Mouse (Mus musculus) c-Kit-positive CD71-positive TER-119-positive erythroid progenitor cells, embryonic 14.5 days (primary cell): Measurements from ENCODE around the gene Zfp472.
"Not testable (repeated sequence)": the region's sequence is repeated elsewhere in the genome, so short reads cannot be mapped to it uniquely, and the experiment has no call there.

Experiments used
- DNase-seq: peaks from one replicate; pipeline ENCODE4 v3.0.0-alpha.2; 2013; ENCODE audit warnings: low spot score

Gene Zfp472

DNA sequence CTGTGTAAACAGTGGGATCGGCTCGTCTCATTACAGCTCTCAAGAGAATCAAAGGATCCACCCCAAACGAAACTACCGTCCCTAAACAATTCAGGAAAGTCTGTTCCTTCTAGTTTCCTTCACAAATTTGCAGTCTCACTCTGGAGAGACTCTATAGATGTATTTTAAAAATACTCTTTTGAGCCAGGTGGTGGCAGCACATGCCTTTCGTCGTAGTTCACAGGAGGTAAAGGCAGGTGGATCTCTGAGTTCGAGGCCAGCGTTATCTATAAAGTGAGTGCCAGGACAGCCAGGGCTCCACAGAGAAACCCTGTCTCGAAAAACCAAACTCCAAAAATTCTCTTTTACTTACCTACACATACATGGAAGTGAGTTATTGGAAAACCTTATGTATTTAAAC is 42.7 kb downstream of the Zfp472 start:
- DNase-seq: no peak

DNA sequence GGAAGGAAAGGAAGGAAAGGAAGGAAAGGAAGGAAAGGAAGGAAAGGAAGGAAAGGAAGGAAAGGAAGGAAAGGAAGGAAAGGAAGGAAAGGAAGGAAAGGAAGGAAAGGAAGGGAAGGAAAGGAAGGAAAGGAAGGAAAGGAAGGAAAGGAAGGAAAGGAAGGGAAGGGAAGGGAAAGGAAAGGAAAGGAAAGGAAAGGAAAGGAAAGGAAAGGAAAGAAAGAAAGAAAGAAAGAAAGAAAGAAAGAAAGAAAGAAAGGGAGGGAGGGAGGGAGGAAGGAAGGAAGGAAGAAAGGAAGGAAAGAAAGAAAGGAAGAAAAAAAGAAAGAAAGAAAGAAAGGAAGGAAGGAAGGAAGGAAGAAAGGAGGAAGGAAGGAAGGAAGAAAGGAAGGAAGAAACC is 54.8 kb downstream of the Zfp472 start:
- not testable (repeated sequence) for DNase-seq
